Mouse (Mus musculus) heart, postnatal 0 days (tissue): ENCODE results near the gene Supt4a. TPM values are rescaled to one million over a fixed set of nuclear protein-coding genes. Genes with fewer than 3 reads are reported as not detected.

Source experiments
- ATAC-seq: fragments of 200-750 bp; cut with Nextera tagmentation; 2 replicates; pipeline ENCODE4 v1.8.0; 2017; ENCODE audit warnings: low read depth, moderate number of reproducible peaks, moderate library complexity; ENCODE audit not compliant: insufficient read depth
- DNase-seq: peaks from one replicate; pipeline ENCODE4 v3.0.0-alpha.2; 2016; ENCODE audit warnings: low spot score
- H3K27ac ChIP-seq: fragments of 300-500 bp; sonication (generic); 2 replicates; pipeline ENCODE4 v1.5.1; 2014; ENCODE audit warnings: low read depth, mild to moderate bottlenecking
- H3K27me3 ChIP-seq: fragments of 300-500 bp; sonication (generic); 2 replicates; pipeline ENCODE4 v1.6.1; 2014; ENCODE audit warnings: low read length, mixed read lengths; ENCODE audit not compliant: control insufficient read depth, insufficient read depth
- H3K36me3 ChIP-seq: fragments of 300-500 bp; sonication (generic); replicated peaks from 2 replicates; pipeline ENCODE4 v1.6.1; 2014; ENCODE audit warnings: low read length, mixed read lengths; ENCODE audit not compliant: control insufficient read depth, insufficient read depth
- H3K4me1 ChIP-seq: fragments of 300-500 bp; sonication (generic); 2 replicates; pipeline ENCODE4 v1.6.1; 2014; ENCODE audit warnings: antibody characterized with exemption; ENCODE audit not compliant: control insufficient read depth, insufficient read depth
- H3K4me2 ChIP-seq: fragments of 300-500 bp; sonication (generic); 2 replicates; pipeline ENCODE4 v1.6.1; 2014; ENCODE audit warnings: low read depth, mild to moderate bottlenecking, low read length, moderate library complexity
- H3K4me3 ChIP-seq: fragments of 300-500 bp; sonication (generic); 2 replicates; pipeline ENCODE4 v1.5.1; 2014; ENCODE audit warnings: low read depth, low read length
- H3K9ac ChIP-seq: fragments of 300-500 bp; sonication (generic); replicated peaks from 2 replicates; pipeline ENCODE4 v1.6.1; 2014; ENCODE audit warnings: low read depth, low read length, mixed read lengths
- H3K9me3 ChIP-seq: fragments of 300-500 bp; sonication (generic); replicated peaks from 2 replicates; pipeline ENCODE4 v1.6.1; 2016; ENCODE audit warnings: low read length; ENCODE audit not compliant: control insufficient read depth
- CTCF ChIP-seq: IDR thresholded peaks from 2 replicates; pipeline ENCODE4 v1.5.1; 2016; ENCODE audit warnings: antibody characterized with exemption, control low read depth, low read depth
- EP300 ChIP-seq: IDR thresholded peaks from 2 replicates; pipeline ENCODE4 v1.6.1; 2016; ENCODE audit warnings: antibody characterized with exemption, low read depth
- WGBS: fragments of 180-500 bp; shearing (Covaris S2); extraction: QIAGEN DNeasy Blood & Tissue Kit; methylation state at CpG from one replicate; pipeline ENCODE4 v1.1.7; 2014; 5-methylcytosine and 5-hydroxymethylcytosine counted together
- microRNA counts: library from miRNA; unstranded; fragments of <30 nt; microRNA quantifications from one replicate; lab custom pipeline; 2015
- microRNA-seq: library from miRNA; unstranded; fragments of <30 nt; microRNA quantifications from one replicate; pipeline ENCODE4, GENCODE M21; 2016
- polyA plus RNA-seq: library from polyadenylated mRNA; unstranded; fragments of >200 nt; fragmentation: Nextera tagmentation; extraction: Ambion mirVana; gene quantifications from 2 replicates; pipeline ENCODE4 v1.2.1, GENCODE M21; 2015
- total RNA-seq: library from RNA; depleted of rRNA; stranded (reverse); fragments of >200 nt; gene quantifications from 2 replicates; pipeline ENCODE4 v1.2.3, GENCODE M21; 2014; ENCODE audit warnings: low replicate concordance; rRNA removed

The Supt4a gene
- total and polyA plus RNA-seq, 2 experiments from 2014 or later = 50.3 to 101 TPM

DNA sequence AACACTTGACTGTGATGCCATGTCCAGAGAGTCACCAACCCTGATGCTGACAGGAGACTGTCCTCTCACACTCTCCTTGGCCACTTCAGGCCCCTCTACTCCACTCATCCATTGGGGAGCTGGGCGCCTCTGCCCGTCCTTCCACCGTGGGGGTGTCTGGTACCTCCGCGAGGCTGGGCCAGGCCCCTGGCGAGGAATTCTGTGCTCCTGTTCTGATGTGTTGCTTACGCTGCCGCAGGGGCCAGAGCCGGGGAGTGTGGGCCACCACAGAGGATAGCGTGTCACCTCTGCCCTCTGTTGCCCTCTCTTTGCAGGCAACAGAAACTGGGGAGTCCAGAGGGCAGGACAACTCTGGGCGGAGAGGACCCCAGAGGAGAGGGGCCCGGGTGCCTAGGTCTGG is 41.6 kb downstream of the Supt4a start:
- WGBS = 41% methylated on average over 12 of the region's 12 CpGs
- Histone ChIP-seq H3K9me3 (no peaks in the 10 kb centered on the region), H3K27ac (no peak overlapping the region), H3K36me3 (no peaks in the 10 kb centered on the region), H3K4me2 (peak overlapping the region; percentile 59), H3K9ac (peak overlapping the region; percentile 8; the same call in 1 of the 2 replicates), H3K4me3 (peak overlapping the region; percentile 28), H3K27me3 (peaks cover 46% of the 10 kb centered on the region), H3K4me1 (peaks cover 6% of the 10 kb centered on the region; the same call in 1 of the 2 replicates)
- no peak for TF ChIP-seq CTCF
- TF ChIP-seq EP300 = no peak
- ATAC-seq (no peak), DNase-seq (no peak)

DNA sequence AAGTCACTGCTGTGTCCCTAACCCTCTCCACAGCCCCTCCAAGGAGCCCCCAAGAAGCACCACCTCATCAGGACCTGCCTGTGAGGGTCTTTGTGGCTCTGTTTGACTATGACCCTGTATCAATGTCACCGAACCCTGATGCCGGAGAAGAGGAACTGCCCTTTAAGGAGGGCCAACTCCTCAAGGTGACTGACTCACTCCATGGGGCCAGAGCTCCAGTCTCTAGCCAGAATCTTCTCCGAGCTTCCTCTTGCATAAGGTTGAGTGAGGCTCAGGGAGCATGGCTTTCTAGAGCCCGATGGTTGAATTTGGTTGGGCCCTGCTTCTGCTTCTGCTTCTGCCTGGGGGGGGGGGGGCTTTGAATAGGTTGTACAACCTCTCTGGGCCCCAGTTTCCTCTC is 42.0 kb downstream of the Supt4a start:
- ATAC-seq (no peak), DNase-seq (no peak)
- peaks cover 46% of the 10 kb centered on the region for H3K27me3 ChIP-seq
- TF ChIP-seq CTCF (no peak), EP300 (no peak)
- H3K9me3 ChIP-seq = no peaks in the 10 kb centered on the region
- 73% methylated on average over 4 of the region's 4 CpGs for WGBS
- no peak overlapping the region for H3K9ac ChIP-seq
- no peak overlapping the region for H3K4me2 ChIP-seq
- no peak overlapping the region for H3K4me3 ChIP-seq
- no peaks in the 10 kb centered on the region for H3K36me3 ChIP-seq
- H3K27ac ChIP-seq = no peak overlapping the region
- H3K4me1 ChIP-seq = peaks cover 6% of the 10 kb centered on the region; the same call in 1 of the 2 replicates

DNA sequence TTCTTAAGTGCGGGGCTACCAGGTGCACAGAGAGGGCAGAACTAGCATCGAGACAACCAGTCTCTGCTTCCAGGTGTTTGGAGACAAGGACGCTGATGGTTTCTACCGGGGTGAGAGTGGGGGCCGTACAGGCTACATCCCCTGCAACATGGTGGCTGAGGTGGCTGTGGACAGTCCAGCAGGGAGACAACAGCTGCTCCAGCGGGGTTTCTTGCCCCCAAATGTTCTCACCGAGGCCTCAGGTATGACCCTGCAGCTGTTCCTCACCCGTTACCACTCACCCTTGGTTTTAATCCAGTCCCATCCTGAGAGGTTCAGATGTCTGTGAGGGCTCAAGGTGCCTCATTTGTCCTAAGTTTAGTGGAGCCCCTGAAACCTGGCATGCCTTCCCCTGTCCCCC is 42.8 kb downstream of the Supt4a start:
- ATAC-seq = no peak
- H3K4me2 ChIP-seq = no peak overlapping the region
- H3K27me3 ChIP-seq = peaks cover 46% of the 10 kb centered on the region
- H3K9ac ChIP-seq = no peak overlapping the region
- H3K9me3 ChIP-seq = no peaks in the 10 kb centered on the region
- no peak overlapping the region for H3K4me3 ChIP-seq
- TF ChIP-seq CTCF (no peak), EP300 (no peak)
- H3K27ac ChIP-seq = no peak overlapping the region
- no peak for DNase-seq
- WGBS = 74% methylated on average over 8 of the region's 8 CpGs
- H3K4me1 ChIP-seq = peaks cover 6% of the 10 kb centered on the region; the same call in 1 of the 2 replicates
- no peaks in the 10 kb centered on the region for H3K36me3 ChIP-seq

DNA sequence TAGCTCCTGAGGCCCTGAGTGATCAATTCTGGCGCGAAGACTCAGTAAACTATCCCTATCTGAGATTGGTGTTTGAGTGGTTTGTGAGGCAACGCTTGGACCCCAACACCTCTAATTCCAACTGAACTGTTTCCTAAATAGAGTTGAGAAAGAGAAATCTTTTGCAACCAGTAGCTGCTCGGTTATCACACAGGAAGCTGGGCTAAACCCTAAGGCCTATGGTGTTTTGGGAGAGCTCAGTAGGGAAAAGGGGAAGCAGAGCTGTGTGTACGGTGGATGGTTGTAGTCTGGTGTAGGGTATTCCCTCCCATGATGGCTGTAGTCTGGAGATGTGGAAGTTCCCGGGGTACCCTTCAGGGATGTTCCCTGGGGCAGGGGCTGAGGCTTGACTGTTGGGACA is 52.7 kb downstream of the Supt4a start:
- H3K27me3 ChIP-seq = no peaks in the 10 kb centered on the region
- no peaks in the 10 kb centered on the region for H3K4me1 ChIP-seq
- H3K36me3 ChIP-seq = no peaks in the 10 kb centered on the region
- WGBS = 69% methylated on average over 6 of the region's 6 CpGs
- H3K9me3 ChIP-seq = no peaks in the 10 kb centered on the region
- no peak overlapping the region for H3K4me2 ChIP-seq
- no peak overlapping the region for H3K27ac ChIP-seq
- H3K9ac ChIP-seq = no peak overlapping the region
- no peak for TF ChIP-seq CTCF
- TF ChIP-seq EP300 = no peak
- ATAC-seq (no peak), DNase-seq (no peak)
- no peak overlapping the region for H3K4me3 ChIP-seq

MicroRNAs within 50 kb of the gene (microRNA counts, 519-probe panel; counts per million panel counts)
- microRNA mmu-miR-142-3p (lab: Ali Mortazavi, UCI) (2,883 counts per million, percentile 31 among the panel's probes with 10 or more counts), microRNA mmu-miR-142-5p (lab: Ali Mortazavi, UCI) (3,595 counts per million, percentile 42 among the panel's probes with 10 or more counts)

Small RNAs within 50 kb of the gene (microRNA-seq; reads per million reads assigned to microRNA genes)
- gene Mir142 (not detected), gene Mir142b (not detected)

Other genes with a start within 250 kb of the Supt4a start
- not detected in 2 replicates for gene Gm11492, start 170.9 kb upstream of the Supt4a start, total RNA-seq
- gene Gm11492, start 170.9 kb upstream of the Supt4a start, polyA plus RNA-seq = not detected in 2 replicates
- 13.9 and 20.6 TPM in 2 replicates for gene Sept4, start 168.6 kb upstream of the Supt4a start, total RNA-seq
- 47.8 and 49.1 TPM in 2 replicates for gene Sept4, start 168.6 kb upstream of the Supt4a start, polyA plus RNA-seq
- 12.4 and 17.3 TPM in 2 replicates for gene Mtmr4, start 145.4 kb upstream of the Supt4a start, total RNA-seq
- gene Mtmr4, start 145.4 kb upstream of the Supt4a start, polyA plus RNA-seq = 6.0 and 7.0 TPM in 2 replicates
- not detected in 2 replicates for gene Hsf5, start 120.4 kb upstream of the Supt4a start, total RNA-seq
- gene Hsf5, start 120.4 kb upstream of the Supt4a start, polyA plus RNA-seq = 0.03 TPM in 1 of 2 replicates, not detected in the other
- gene Rnf43, start 74.8 kb upstream of the Supt4a start, total RNA-seq = 0.19 and 0.73 TPM in 2 replicates
- 0.25 and 0.48 TPM in 2 replicates for gene Rnf43, start 74.8 kb upstream of the Supt4a start, polyA plus RNA-seq
- gene Tspoap1, start 23.0 kb downstream of the Supt4a start, total RNA-seq = 1.6 TPM in 1 of 2 replicates, not detected in the other
- 0.12 TPM in 1 of 2 replicates, not detected in the other for gene Tspoap1, start 23.0 kb downstream of the Supt4a start, polyA plus RNA-seq
- 0.46 and 2.6 TPM in 2 replicates for gene Mpo, start 56.0 kb downstream of the Supt4a start, total RNA-seq
- gene Mpo, start 56.0 kb downstream of the Supt4a start, polyA plus RNA-seq = 0.26 and 0.36 TPM in 2 replicates
- 0.19 TPM in 1 of 2 replicates, not detected in the other for gene Lpo, start 90.7 kb downstream of the Supt4a start, total RNA-seq
- gene Lpo, start 90.7 kb downstream of the Supt4a start, polyA plus RNA-seq = not detected in 2 replicates
- gene Mks1, start 115.7 kb downstream of the Supt4a start, total RNA-seq = 4.4 and 4.8 TPM in 2 replicates
- 4.5 and 6.0 TPM in 2 replicates for gene Mks1, start 115.7 kb downstream of the Supt4a start, polyA plus RNA-seq
- gene Epx, start 138.0 kb downstream of the Supt4a start, total RNA-seq = not detected in 2 replicates
- 0.22 and 0.25 TPM in 2 replicates for gene Epx, start 138.0 kb downstream of the Supt4a start, polyA plus RNA-seq
- not detected in 2 replicates for gene Olfr462, start 154.7 kb downstream of the Supt4a start, total RNA-seq
- gene Olfr462, start 154.7 kb downstream of the Supt4a start, polyA plus RNA-seq = not detected in 2 replicates
- gene Olfr463, start 159.8 kb downstream of the Supt4a start, total RNA-seq = not detected in 2 replicates
- not detected in 2 replicates for gene Olfr463, start 159.8 kb downstream of the Supt4a start, polyA plus RNA-seq
- not detected in 2 replicates for gene Olfr464, start 183.4 kb downstream of the Supt4a start, total RNA-seq
- gene Olfr464, start 183.4 kb downstream of the Supt4a start, polyA plus RNA-seq = not detected in 2 replicates
- gene Dynll2, start 250.0 kb downstream of the Supt4a start, total RNA-seq = 18.6 and 20.7 TPM in 2 replicates
- 32.9 and 33.0 TPM in 2 replicates for gene Dynll2, start 250.0 kb downstream of the Supt4a start, polyA plus RNA-seq